Mouse (Mus musculus) heart, embryonic 15.5 days (tissue): ENCODE results near the gene Golga2. TPM values are rescaled to one million over a fixed set of nuclear protein-coding genes. Genes with fewer than 3 reads are reported as not detected.
"Not testable (repeated sequence)": the region's sequence is repeated elsewhere in the genome, so short reads cannot be mapped to it uniquely, and the experiment has no call there.

Source experiments
- ATAC-seq: fragments of 200-750 bp; cut with Nextera tagmentation; replicated peaks from 2 replicates; pipeline ENCODE4 v1.8.0; 2017; ENCODE audit warnings: low read depth, moderate TSS enrichment; ENCODE audit not compliant: insufficient number of reproducible peaks, insufficient read depth, low FRiP score
- H3K27ac ChIP-seq: fragments of 300-500 bp; sonication (generic); 2 replicates; pipeline ENCODE4 v1.5.1; 2015; ENCODE audit warnings: mild to moderate bottlenecking, inconsistent platforms
- H3K27me3 ChIP-seq: fragments of 300-500 bp; sonication (generic); 2 replicates; pipeline ENCODE4 v1.6.1; 2015; ENCODE audit warnings: inconsistent platforms
- H3K36me3 ChIP-seq: fragments of 300-500 bp; sonication (generic); 2 replicates; pipeline ENCODE4 v1.6.1; 2015; ENCODE audit warnings: mild to moderate bottlenecking, inconsistent platforms
- H3K4me1 ChIP-seq: fragments of 300-500 bp; sonication (generic); replicated peaks from 2 replicates; pipeline ENCODE4 v1.6.1; 2015; ENCODE audit warnings: inconsistent platforms
- H3K4me2 ChIP-seq: fragments of 300-500 bp; sonication (generic); 2 replicates; pipeline ENCODE4 v1.6.1; 2015; ENCODE audit warnings: inconsistent platforms, mild to moderate bottlenecking, moderate library complexity
- H3K4me3 ChIP-seq: fragments of 300-500 bp; sonication (generic); 2 replicates; pipeline ENCODE4 v1.5.1; 2015; ENCODE audit warnings: mild to moderate bottlenecking, inconsistent platforms
- H3K9ac ChIP-seq: fragments of 300-500 bp; sonication (generic); 2 replicates; pipeline ENCODE4 v1.6.1; 2015; ENCODE audit warnings: mild to moderate bottlenecking, inconsistent platforms
- H3K9me3 ChIP-seq: fragments of 300-500 bp; sonication (generic); replicated peaks from 2 replicates; pipeline ENCODE4 v1.6.1; 2016; ENCODE audit warnings: inconsistent platforms
- WGBS: fragments of 180-500 bp; shearing (Covaris S2); methylation state at CpG from one replicate; pipeline ENCODE4 v1.1.7; 2015; ENCODE audit warnings: mixed read lengths; 5-methylcytosine and 5-hydroxymethylcytosine counted together
- polyA plus RNA-seq: library from polyadenylated mRNA; unstranded; fragments of >200 nt; fragmentation: Nextera tagmentation; extraction: Ambion mirVana; gene quantifications from 2 replicates; pipeline ENCODE4 v1.2.1, GENCODE M21; 2015

Golga2 gene
- polyA plus RNA-seq, 1 experiment from 2014 or later, result 21.7 TPM

- ATAC-seq, result no peak
- Histone ChIP-seq H3K4me2 (peak overlapping the region; percentile 85), H3K36me3 (peaks cover 17% of the 10 kb centered on the region), H3K27me3 (no peaks in the 10 kb centered on the region), H3K27ac (no peak overlapping the region), H3K9me3 (no peaks in the 10 kb centered on the region), H3K4me1 (peaks cover 41% of the 10 kb centered on the region), H3K4me3 (peak overlapping the region; percentile 95), H3K9ac (no peak overlapping the region)
Measured at GRCm38 (mm10) chr2:32289578-32289977, 2.4 kb downstream of the Golga2 start.

GRCm38 (mm10) chr2:32294348-32294747 is 7.2 kb downstream of the Golga2 start:
- Histone ChIP-seq H3K4me3 (no peak overlapping the region), H3K9ac (no peak overlapping the region; the same call in 1 of the 2 replicates), H3K4me2 (no peak overlapping the region), H3K9me3 (no peaks in the 10 kb centered on the region), H3K36me3 (peaks cover 34% of the 10 kb centered on the region), H3K4me1 (peaks cover 28% of the 10 kb centered on the region), H3K27ac (peak overlapping the region; percentile 56), H3K27me3 (no peaks in the 10 kb centered on the region)
- peak; percentile 61; the same call in 1 of the 2 replicates for ATAC-seq
- WGBS, result 58% methylated on average over 8 of the region's 8 CpGs

- H3K9me3 ChIP-seq, result no peaks in the 10 kb centered on the region
- H3K4me2 ChIP-seq, result no peak overlapping the region
- no peaks in the 10 kb centered on the region for H3K27me3 ChIP-seq
- H3K36me3 ChIP-seq, result peaks cover 44% of the 10 kb centered on the region
- no peak overlapping the region for H3K4me3 ChIP-seq
- H3K27ac ChIP-seq, result no peak overlapping the region
- no peak for ATAC-seq
- 84% methylated on average over 3 of the region's 3 CpGs for WGBS
- no peak overlapping the region for H3K9ac ChIP-seq
- H3K4me1 ChIP-seq, result peaks cover 21% of the 10 kb centered on the region
Measured at GRCm38 (mm10) chr2:32295285-32295684, 8.1 kb downstream of the Golga2 start.

GRCm38 (mm10) chr2:32295842-32296241 is 8.7 kb downstream of the Golga2 start:
- not testable (repeated sequence) for H3K27me3 ChIP-seq, H3K9ac ChIP-seq, H3K4me2 ChIP-seq, H3K27ac ChIP-seq, ATAC-seq, H3K4me3 ChIP-seq, H3K9me3 ChIP-seq
- WGBS, result 81% methylated on average over 2 of the region's 2 CpGs
- Histone ChIP-seq H3K36me3 (peaks cover 49% of the 10 kb centered on the region), H3K4me1 (peaks cover 19% of the 10 kb centered on the region)

DNA sequence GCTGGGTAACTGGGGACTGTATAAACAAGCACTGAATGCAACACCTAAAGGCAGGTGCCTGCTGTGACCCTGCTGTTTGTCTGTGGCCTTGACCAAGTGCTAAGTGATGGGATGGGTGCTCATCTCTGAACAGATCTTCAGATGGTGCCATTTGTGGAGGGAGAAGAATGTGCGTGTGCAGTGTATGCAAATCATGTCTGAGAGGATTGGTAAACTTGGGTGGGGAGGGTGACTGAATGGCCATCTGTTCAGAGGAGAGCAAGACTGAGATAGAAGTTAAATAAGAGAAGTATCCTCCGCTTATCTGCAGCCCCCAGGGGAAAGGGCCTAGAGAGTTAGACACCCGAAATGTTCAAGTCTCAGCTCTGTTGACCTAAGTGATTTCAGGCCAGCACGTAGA is 12.3 kb downstream of the Golga2 start:
- H3K4me2 ChIP-seq, result no peak overlapping the region
- peaks cover 82% of the 10 kb centered on the region for H3K36me3 ChIP-seq
- H3K9me3 ChIP-seq, result no peaks in the 10 kb centered on the region
- 89% methylated on average over 4 of the region's 4 CpGs for WGBS
- no peak overlapping the region for H3K27ac ChIP-seq
- no peaks in the 10 kb centered on the region for H3K27me3 ChIP-seq
- no peak for ATAC-seq
- H3K9ac ChIP-seq, result no peak overlapping the region
- H3K4me3 ChIP-seq, result no peak overlapping the region
- peaks cover 7% of the 10 kb centered on the region for H3K4me1 ChIP-seq

- peaks cover 96% of the 10 kb centered on the region for H3K36me3 ChIP-seq
- H3K9me3 ChIP-seq, result no peaks in the 10 kb centered on the region
- no peak overlapping the region for H3K4me3 ChIP-seq
- ATAC-seq, result no peak
- no peak overlapping the region for H3K9ac ChIP-seq
- H3K27ac ChIP-seq, result no peak overlapping the region
- H3K4me1 ChIP-seq, result no peaks in the 10 kb centered on the region
- H3K4me2 ChIP-seq, result no peak overlapping the region
- WGBS, result 91% methylated on average over 10 of the region's 10 CpGs
- H3K27me3 ChIP-seq, result no peaks in the 10 kb centered on the region
Measured at GRCm38 (mm10) chr2:32302952-32303351, 15.8 kb downstream of the Golga2 start.

DNA sequence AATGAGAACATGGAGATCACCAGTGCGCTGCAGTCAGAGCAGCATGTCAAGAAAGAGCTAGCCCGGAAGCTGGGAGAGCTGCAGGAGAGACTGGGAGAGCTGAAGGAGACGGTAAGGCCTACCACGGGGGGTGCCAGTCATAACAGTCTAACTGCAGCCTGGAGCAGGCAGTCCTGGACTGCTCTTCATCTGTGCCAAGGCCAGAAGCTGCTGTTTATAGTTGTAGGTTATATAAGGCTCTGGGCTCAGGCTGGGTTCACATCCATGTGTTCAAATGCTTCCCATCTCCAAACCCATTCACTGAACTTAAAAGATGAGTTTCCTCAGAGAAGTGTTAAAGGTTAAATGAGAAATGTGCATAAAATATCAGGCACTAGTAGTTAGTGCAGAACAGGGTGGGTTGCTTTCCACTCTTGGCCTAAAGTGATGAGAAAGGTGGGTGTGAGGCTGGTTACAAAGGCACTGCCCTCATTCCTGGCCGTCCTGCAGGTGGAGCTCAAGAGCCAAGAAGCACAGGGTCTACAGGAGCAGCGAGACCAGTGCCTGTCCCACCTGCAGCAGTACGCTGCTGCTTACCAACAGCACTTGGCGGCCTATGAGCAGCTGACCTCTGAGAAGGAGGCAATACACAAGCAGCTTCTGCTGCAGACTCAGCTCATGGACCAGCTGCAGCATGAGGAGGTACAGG is 17.1 kb downstream of the Golga2 start:
- 60% methylated on average over 8 of the region's 8 CpGs for WGBS
- Histone ChIP-seq H3K9me3 (no peaks in the 10 kb centered on the region), H3K36me3 (peaks cover 90% of the 10 kb centered on the region), H3K27ac (no peak overlapping the region), H3K9ac (no peak overlapping the region), H3K4me2 (no peak overlapping the region), H3K4me1 (no peaks in the 10 kb centered on the region), H3K4me3 (no peak overlapping the region), H3K27me3 (no peaks in the 10 kb centered on the region)
- ATAC-seq, result no peak

DNA sequence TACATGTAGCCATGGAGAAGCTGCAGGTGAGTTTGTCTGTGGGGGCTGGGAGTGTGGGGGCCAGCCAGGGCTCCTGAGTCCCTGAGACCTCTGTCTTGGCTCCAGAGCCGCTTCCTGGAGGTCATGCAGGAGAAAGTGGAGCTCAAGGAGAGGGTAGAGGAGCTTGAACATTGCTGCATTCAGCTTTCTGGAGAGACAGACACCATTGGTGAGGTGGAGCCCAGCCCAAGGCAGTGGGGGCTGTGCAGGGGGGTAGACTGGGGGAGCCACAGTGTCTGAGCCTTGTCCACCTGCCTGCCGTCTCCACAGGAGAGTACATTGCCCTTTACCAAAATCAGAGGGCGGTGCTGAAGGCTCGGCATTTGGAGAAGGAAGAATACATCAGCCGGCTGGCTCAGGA is 18.5 kb downstream of the Golga2 start:
- H3K36me3 ChIP-seq, result peaks cover 76% of the 10 kb centered on the region
- no peak overlapping the region for H3K4me3 ChIP-seq
- H3K27ac ChIP-seq, result no peak overlapping the region
- H3K4me2 ChIP-seq, result no peak overlapping the region
- peaks cover 5% of the 10 kb centered on the region; the same call in 1 of the 2 replicates for H3K4me1 ChIP-seq
- WGBS, result 87% methylated on average over 5 of the region's 5 CpGs
- H3K9me3 ChIP-seq, result no peaks in the 10 kb centered on the region
- ATAC-seq, result no peak
- no peaks in the 10 kb centered on the region for H3K27me3 ChIP-seq
- no peak overlapping the region for H3K9ac ChIP-seq

DNA sequence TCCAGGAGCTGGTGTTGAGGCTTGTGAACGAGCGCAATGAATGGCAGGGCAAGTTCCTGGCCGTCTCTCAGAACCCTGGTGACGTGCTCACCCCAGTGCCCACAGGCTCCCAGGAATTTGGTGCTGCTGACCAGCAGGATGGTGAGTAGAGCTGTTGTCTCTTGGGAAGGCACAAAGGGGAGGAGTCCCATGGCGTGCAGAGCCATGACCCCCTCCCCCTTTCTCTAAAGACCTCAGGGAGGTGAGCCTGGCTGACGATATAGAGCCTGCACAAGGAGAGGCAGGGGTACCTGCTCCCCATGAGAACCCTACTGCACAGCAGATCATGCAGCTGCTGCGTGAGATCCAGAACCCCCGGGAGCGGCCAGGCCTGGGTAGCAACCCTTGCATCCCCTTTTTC is 19.0 kb downstream of the Golga2 start:
- 85% methylated on average over 9 of the region's 9 CpGs for WGBS

GRCm38 (mm10) chr2:32307247-32307798 is 20.1 kb downstream of the Golga2 start:
- no peak overlapping the region for H3K27ac ChIP-seq
- H3K27me3 ChIP-seq, result peaks cover 3% of the 10 kb centered on the region
- H3K4me2 ChIP-seq, result no peak overlapping the region
- no peaks in the 10 kb centered on the region for H3K9me3 ChIP-seq
- H3K9ac ChIP-seq, result no peak overlapping the region
- ATAC-seq, result no peak
- peaks cover 20% of the 10 kb centered on the region for H3K4me1 ChIP-seq
- H3K36me3 ChIP-seq, result peaks cover 60% of the 10 kb centered on the region
- no peak overlapping the region for H3K4me3 ChIP-seq
- WGBS, result 76% methylated on average over 6 of the region's 6 CpGs

More for the DNA sequence above, 19.0 kb downstream of the Golga2 start:
- H3K9ac ChIP-seq, result no peak overlapping the region
- H3K27me3 ChIP-seq, result no peaks in the 10 kb centered on the region
- H3K4me3 ChIP-seq, result no peak overlapping the region
- H3K4me1 ChIP-seq, result peaks cover 9% of the 10 kb centered on the region
- no peaks in the 10 kb centered on the region for H3K9me3 ChIP-seq
- H3K27ac ChIP-seq, result no peak overlapping the region
- no peak overlapping the region for H3K4me2 ChIP-seq
- ATAC-seq, result no peak
- peaks cover 71% of the 10 kb centered on the region for H3K36me3 ChIP-seq

GRCm38 (mm10) chr2:32307941-32308760 is 21.0 kb downstream of the Golga2 start:
- Histone ChIP-seq H3K9ac (no peak overlapping the region), H3K4me3 (no peak overlapping the region), H3K27ac (no peak overlapping the region), H3K36me3 (peaks cover 51% of the 10 kb centered on the region), H3K9me3 (no peaks in the 10 kb centered on the region), H3K27me3 (peaks cover 11% of the 10 kb centered on the region), H3K4me2 (no peak overlapping the region), H3K4me1 (peaks cover 26% of the 10 kb centered on the region)
- 52% methylated on average over 8 of the region's 8 CpGs for WGBS
- ATAC-seq, result no peak
